Mouse (Mus musculus) heart, adult 2 months (tissue): ENCODE data around the gene Shisa8. TPM values are rescaled to one million over a fixed set of nuclear protein-coding genes. Genes with fewer than 3 reads are reported as not detected.

Source experiments
- DNase-seq, 2 experiments: peaks; one replicate each; pipeline ENCODE4 v3.0.0; 2021
- H3K27ac ChIP-seq: fragments of 200-600 bp; 2 replicates; pipeline ENCODE4 v1.8.1; 2022
- H3K27me3 ChIP-seq: fragments of 200-500 bp; 2 replicates; pipeline ENCODE4 v1.6.1; 2012; ENCODE audit warnings: mild to moderate bottlenecking, low read length, inconsistent platforms, mixed read lengths; ENCODE audit not compliant: control insufficient read depth, insufficient read depth
- H3K36me3 ChIP-seq: fragments of 200-500 bp; 2 replicates; pipeline ENCODE4 v1.6.1; 2012; ENCODE audit warnings: low read length, inconsistent platforms; ENCODE audit not compliant: control insufficient read depth, insufficient read depth
- H3K4me1 ChIP-seq: fragments of 200-500 bp; 2 replicates; pipeline ENCODE4 v1.6.1; 2011; ENCODE audit warnings: low read length; ENCODE audit not compliant: control insufficient read depth, insufficient read depth
- H3K4me3 ChIP-seq: fragments of 200-600 bp; 2 replicates; pipeline ENCODE4 v1.8.1; 2022
- H3K79me2 ChIP-seq: fragments of 200-500 bp; replicated peaks from 2 replicates; pipeline ENCODE4 v1.6.1; 2012; ENCODE audit warnings: mild to moderate bottlenecking, inconsistent platforms, low read length, moderate library complexity, mixed read lengths; ENCODE audit not compliant: control insufficient read depth, insufficient read depth
- H3K9ac ChIP-seq: fragments of 200-500 bp; 2 replicates; pipeline ENCODE4 v1.6.1; 2012; ENCODE audit warnings: low read depth, mild to moderate bottlenecking, control low read depth, inconsistent platforms, low read length, mixed read lengths
- CTCF ChIP-seq: fragments of 200-600 bp; IDR thresholded peaks from 2 replicates; pipeline ENCODE4 v1.8.1; 2022; ENCODE audit warnings: antibody characterized with exemption, mild to moderate bottlenecking, moderate library complexity
- EP300 ChIP-seq: fragments of 200-500 bp; IDR thresholded peaks from 2 replicates; pipeline ENCODE4 v1.6.1; 2011; ENCODE audit warnings: low read depth, low read length, control low read depth; ENCODE audit not compliant: insufficient read depth
- POLR2A ChIP-seq: fragments of 200-500 bp; IDR thresholded peaks from 2 replicates; pipeline ENCODE4 v1.6.1; 2011; ENCODE audit warnings: mild to moderate bottlenecking, low read depth, low read length, control low read depth; ENCODE audit not compliant: insufficient read depth
- WGBS: fragments of 180-500 bp; shearing (Covaris S2); methylation state at CpG from one replicate; pipeline ENCODE4 v1.1.7; 2018; 5-methylcytosine and 5-hydroxymethylcytosine counted together
- intact Hi-C: fragments of 180-260 bp; cut with DNase I; formaldehyde crosslinking; loops from one replicate; pipeline ENCODE4 v1.15.1; 2025
- polyA plus RNA-seq: library from polyadenylated mRNA; depleted of rRNA; stranded (reverse); fragments of >200 nt; gene quantifications from 2 replicates; pipeline ENCODE4 v1.2.3, GENCODE M21; 2012
- total RNA-seq, 2 experiments: library from RNA; stranded (reverse); gene quantifications; 2 replicates each; pipeline ENCODE4 v1.2.3; 2021

The Shisa8 gene
- total and polyA plus RNA-seq, 3 experiments: 0.13 to 0.23 (median 0.21) TPM

- intact Hi-C loops: no loop called here
- no peak for TF ChIP-seq POLR2A
- TF ChIP-seq EP300: no peak
- no peaks in the 10 kb centered on the region for H3K36me3 ChIP-seq
- H3K4me1 ChIP-seq: no peaks in the 10 kb centered on the region
- no peaks in the 10 kb centered on the region for H3K79me2 ChIP-seq
- H3K4me3 ChIP-seq: no peak overlapping the region
- no peak overlapping the region for H3K27ac ChIP-seq
- 73% methylated on average over 12 of the region's 12 CpGs for WGBS
- H3K9ac ChIP-seq: no peak overlapping the region
- H3K27me3 ChIP-seq: peaks cover 7% of the 10 kb centered on the region; the same call in 1 of the 2 replicates
- DNase-seq: no peak
Observed at GRCm38 (mm10) chr15:82220003-82220675, 7.5 kb upstream of the Shisa8 start.

DNA sequence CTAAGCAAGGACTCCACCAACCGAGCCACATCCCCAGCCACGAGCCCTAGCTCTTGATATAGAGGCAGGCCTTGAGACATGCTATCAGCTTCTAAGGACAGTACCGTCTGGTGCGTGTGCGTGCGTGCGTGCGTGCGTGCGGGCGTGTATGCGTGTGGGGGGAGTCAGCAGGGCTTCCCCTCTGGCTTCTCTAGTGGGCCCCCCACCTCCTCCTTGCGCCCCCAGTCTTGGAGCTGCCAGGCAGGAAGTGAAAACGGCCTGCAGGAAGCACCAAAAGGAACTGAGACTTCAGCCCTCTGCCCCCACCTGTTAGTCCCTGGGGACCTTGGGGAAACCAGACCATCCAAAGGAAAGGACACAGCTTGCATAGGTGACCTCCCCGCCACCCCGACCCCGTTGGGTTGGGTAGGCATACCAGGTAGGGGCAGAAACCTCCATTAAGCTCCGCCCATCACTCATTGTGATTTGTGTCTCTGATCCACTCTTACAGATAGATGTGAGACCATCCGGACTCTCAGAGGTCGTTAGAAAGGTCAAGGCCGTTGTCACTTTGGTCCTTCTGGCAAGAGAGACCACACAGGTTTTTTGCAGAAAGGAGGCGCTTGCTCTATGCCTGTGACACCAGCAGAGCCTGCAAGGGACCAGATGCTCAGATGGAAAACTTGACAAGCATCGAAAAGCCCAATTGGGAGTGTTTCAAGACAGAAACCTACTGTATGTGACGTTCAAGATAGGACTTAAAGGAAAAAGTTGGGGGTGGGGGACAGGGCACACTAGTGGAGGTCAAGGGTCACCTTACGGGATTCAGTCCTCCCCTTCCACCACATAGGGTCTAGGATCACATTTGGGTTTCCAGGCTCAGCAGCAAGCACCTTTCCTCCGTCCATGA lies 6.4 kb upstream of the Shisa8 start:
- H3K9ac ChIP-seq: no peak overlapping the region
- TF ChIP-seq CTCF (no peak), POLR2A (no peak), EP300 (no peak)
- H3K79me2 ChIP-seq: no peaks in the 10 kb centered on the region
- 48% methylated on average over 26 of the region's 26 CpGs for WGBS
- peaks cover 3% of the 10 kb centered on the region; the same call in 1 of the 2 replicates for H3K27me3 ChIP-seq
- peak in 1 of 2 experiments; percentile 62 for DNase-seq
- no peaks in the 10 kb centered on the region for H3K4me1 ChIP-seq
- H3K27ac ChIP-seq: no peak overlapping the region
- H3K36me3 ChIP-seq: no peaks in the 10 kb centered on the region
- intact Hi-C loops: no loop called here
- H3K4me3 ChIP-seq: no peak overlapping the region

DNA sequence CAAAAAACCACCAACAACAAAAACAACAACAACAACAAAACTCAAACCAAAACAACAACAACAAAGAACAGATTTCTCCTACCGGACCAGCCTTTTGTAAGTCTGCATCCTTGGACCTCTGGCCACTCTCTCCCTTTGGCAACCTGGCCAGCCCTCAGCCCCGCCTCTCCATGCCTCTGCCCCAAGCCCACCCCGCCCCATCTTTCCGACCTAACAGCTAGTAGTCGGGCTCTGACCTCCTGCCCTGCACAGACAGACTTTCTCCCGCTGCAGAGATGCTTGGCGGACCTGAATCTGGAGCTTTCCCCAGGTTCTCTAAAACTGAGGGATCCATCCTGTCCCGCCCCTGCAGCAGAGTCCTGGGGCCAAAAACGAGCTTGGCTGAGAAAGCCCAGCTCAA lies 5.4 kb upstream of the Shisa8 start:
- H3K36me3 ChIP-seq: no peaks in the 10 kb centered on the region
- TF ChIP-seq CTCF (no peak), EP300 (no peak)
- WGBS: 48% methylated on average over 9 of the region's 9 CpGs
- H3K27ac ChIP-seq: no peak overlapping the region
- intact Hi-C loops: no loop called here
- peaks cover 5% of the 10 kb centered on the region; the same call in 1 of the 2 replicates for H3K27me3 ChIP-seq
- H3K9ac ChIP-seq: no peak overlapping the region
- H3K79me2 ChIP-seq: no peaks in the 10 kb centered on the region
- no peak overlapping the region for H3K4me3 ChIP-seq
- no peaks in the 10 kb centered on the region for H3K4me1 ChIP-seq
- no peak for DNase-seq

GRCm38 (mm10) chr15:82217039-82217438 lies 4.4 kb upstream of the Shisa8 start:
- DNase-seq: no peak
- 28% methylated on average over 7 of the region's 7 CpGs for WGBS

DNA sequence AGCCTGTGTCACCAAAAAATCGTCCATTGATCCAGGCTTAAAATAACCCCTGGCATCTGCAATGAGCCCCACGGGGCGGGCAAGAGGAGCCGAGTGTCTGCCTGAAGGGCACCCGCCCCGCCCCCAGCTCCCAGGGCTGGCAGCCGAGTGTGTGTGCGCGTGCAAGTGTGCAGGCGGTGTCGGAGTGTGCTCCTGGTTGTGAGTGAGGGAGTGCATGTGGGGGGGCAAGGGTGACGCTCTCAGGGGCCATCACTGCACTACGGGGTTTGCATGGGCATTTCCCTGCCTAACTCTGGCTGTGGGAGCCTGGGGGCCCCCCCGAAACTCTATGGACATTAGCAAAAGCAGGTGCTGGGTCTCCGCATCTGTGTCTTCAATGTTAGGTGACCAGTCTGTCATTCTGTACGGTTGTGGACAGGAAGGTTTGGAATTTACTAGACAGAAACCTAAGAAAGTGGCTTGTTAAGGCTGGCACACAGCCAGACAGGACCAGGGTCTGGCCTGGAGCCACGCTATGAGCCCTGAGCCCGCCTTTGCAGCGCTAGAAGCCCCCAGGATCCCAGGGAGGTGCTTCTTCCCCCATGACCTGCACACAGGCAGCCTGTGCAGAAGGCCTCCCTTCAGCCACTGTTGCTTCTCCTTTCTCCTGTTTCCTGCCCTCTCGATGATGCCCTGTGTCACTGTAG lies 3.7 kb upstream of the Shisa8 start:
- Histone ChIP-seq H3K27me3 (peaks cover 14% of the 10 kb centered on the region), H3K27ac (no peak overlapping the region), H3K79me2 (no peaks in the 10 kb centered on the region), H3K4me1 (no peaks in the 10 kb centered on the region), H3K4me3 (no peak overlapping the region), H3K36me3 (no peaks in the 10 kb centered on the region), H3K9ac (no peak overlapping the region)
- intact Hi-C loops: no loop called here
- TF ChIP-seq POLR2A (no peak), EP300 (no peak), CTCF (no peak)
- WGBS: 44% methylated on average over 20 of the region's 20 CpGs
- DNase-seq: no peak

More at GRCm38 (mm10) chr15:82217039-82217438, 4.4 kb upstream of the Shisa8 start:
- Histone ChIP-seq H3K4me3 (no peak overlapping the region), H3K4me1 (no peaks in the 10 kb centered on the region), H3K27me3 (peaks cover 10% of the 10 kb centered on the region), H3K36me3 (no peaks in the 10 kb centered on the region), H3K9ac (no peak overlapping the region), H3K27ac (no peak overlapping the region), H3K79me2 (no peaks in the 10 kb centered on the region)
- intact Hi-C loops: no loop called here
- TF ChIP-seq POLR2A (no peak), CTCF (no peak), EP300 (no peak)
